Mouse (Mus musculus) CH12.LX (cell line): ENCODE results near the gene Osgep.
"Not testable (repeated sequence)": the region's sequence is repeated elsewhere in the genome, so short reads cannot be mapped to it uniquely, and the experiment has no call there.

Experiments
- CTCF ChIP-seq, 2 experiments: IDR thresholded peaks in 1 of 2; conservative IDR thresholded peaks in 1 of 2; 2 replicates each; pipeline ENCODE4 v1.5.1; 2011 to 2012; ENCODE audit warnings: low read depth in 2 of 2, low read length in 2 of 2, improper control_type of control experiment in 1 of 2, inconsistent platforms in 1 of 2, mild to moderate bottlenecking in 1 of 2, moderate library complexity in 1 of 2
- EP300 ChIP-seq: IDR thresholded peaks from 2 replicates; pipeline ENCODE4 v1.6.1; 2011; ENCODE audit warnings: low read length, improper control_type of control experiment
- ETS1 ChIP-seq: conservative IDR thresholded peaks from 2 replicates; pipeline ENCODE4 v1.6.1; 2012; ENCODE audit warnings: low read depth, mild to moderate bottlenecking, inconsistent platforms, low read length, improper control_type of control experiment, moderate library complexity
- JUND ChIP-seq: conservative IDR thresholded peaks from 2 replicates; pipeline ENCODE4 v1.6.1; 2011; ENCODE audit warnings: low read depth, low read length, improper control_type of control experiment
- MXI1 ChIP-seq: IDR thresholded peaks from 2 replicates; pipeline ENCODE4 v1.6.1; 2011; ENCODE audit warnings: mild to moderate bottlenecking, low read depth, low read length, improper control_type of control experiment
- POLR2A ChIP-seq: IDR thresholded peaks from 2 replicates; pipeline ENCODE4 v1.6.1; 2011; ENCODE audit warnings: low read depth, mild to moderate bottlenecking, improper control_type of control experiment, low read length
- POLR2AphosphoS2 ChIP-seq: IDR thresholded peaks from 2 replicates; pipeline ENCODE4 v1.6.1; 2011; ENCODE audit warnings: low read depth, low read length, improper control_type of control experiment
- RAD21 ChIP-seq: IDR thresholded peaks from 2 replicates; pipeline ENCODE4 v1.6.1; 2011; ENCODE audit warnings: low read depth, mild to moderate bottlenecking, low read length, improper control_type of control experiment, moderate library complexity
- TCF12 ChIP-seq: IDR thresholded peaks from 2 replicates; pipeline ENCODE4 v1.6.1; 2014; ENCODE audit warnings: low read depth, mild to moderate bottlenecking, inconsistent platforms, low read length, improper control_type of control experiment
- ZMIZ1 ChIP-seq: IDR thresholded peaks from 2 replicates; pipeline ENCODE4 v1.6.1; 2012; ENCODE audit warnings: low read depth, mild to moderate bottlenecking, inconsistent platforms, low read length, improper control_type of control experiment
- ZNF384 ChIP-seq: IDR thresholded peaks from 2 replicates; pipeline ENCODE4 v1.6.1; 2012; ENCODE audit warnings: low read depth, low read length, improper control_type of control experiment, inconsistent platforms

DNA sequence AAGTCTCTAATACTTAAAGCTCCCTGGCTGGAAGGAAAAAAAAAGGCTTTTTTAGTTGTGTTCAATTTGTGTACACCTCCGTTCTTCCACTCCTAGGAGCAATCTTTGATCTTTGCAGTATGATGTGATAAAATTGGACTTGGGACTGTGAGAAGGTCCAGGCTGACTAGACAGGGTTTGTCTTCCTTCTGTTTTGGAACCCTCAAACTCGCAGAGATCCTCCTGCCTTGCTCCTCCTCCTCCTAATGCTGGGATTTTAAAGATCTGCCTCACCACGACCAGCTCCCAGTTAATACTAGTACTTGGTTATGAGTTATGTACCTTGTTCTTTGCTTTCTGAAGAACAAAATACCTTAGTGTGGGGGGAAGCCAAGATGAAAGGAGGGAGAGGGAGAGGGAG, 20.8 kb upstream of the Osgep start:
- not testable (repeated sequence) for TF ChIP-seq CTCF (conservative IDR thresholded peaks at IDR 0.05 in 1 of 2, IDR thresholded peaks at IDR 0.05 in 1 of 2; ENCODE audit: low read depth in 2 of 2, low read length in 2 of 2); ETS1; ZMIZ1; EP300; RAD21; POLR2AphosphoS2; POLR2A; JUND; ZNF384; MXI1; TCF12
